Mouse (Mus musculus) liver, postnatal 0 days (tissue): ENCODE measurements around the gene Slc24a2.

Experiments
- CTCF ChIP-seq: sonication (generic); IDR thresholded peaks from 2 replicates; pipeline ENCODE4 v1.5.1; 2016; ENCODE audit warnings: antibody characterized with exemption, low read depth
- EP300 ChIP-seq: IDR thresholded peaks from 2 replicates; pipeline ENCODE4 v1.6.1; 2016; ENCODE audit warnings: antibody characterized with exemption, low read depth, mild to moderate bottlenecking

DNA sequence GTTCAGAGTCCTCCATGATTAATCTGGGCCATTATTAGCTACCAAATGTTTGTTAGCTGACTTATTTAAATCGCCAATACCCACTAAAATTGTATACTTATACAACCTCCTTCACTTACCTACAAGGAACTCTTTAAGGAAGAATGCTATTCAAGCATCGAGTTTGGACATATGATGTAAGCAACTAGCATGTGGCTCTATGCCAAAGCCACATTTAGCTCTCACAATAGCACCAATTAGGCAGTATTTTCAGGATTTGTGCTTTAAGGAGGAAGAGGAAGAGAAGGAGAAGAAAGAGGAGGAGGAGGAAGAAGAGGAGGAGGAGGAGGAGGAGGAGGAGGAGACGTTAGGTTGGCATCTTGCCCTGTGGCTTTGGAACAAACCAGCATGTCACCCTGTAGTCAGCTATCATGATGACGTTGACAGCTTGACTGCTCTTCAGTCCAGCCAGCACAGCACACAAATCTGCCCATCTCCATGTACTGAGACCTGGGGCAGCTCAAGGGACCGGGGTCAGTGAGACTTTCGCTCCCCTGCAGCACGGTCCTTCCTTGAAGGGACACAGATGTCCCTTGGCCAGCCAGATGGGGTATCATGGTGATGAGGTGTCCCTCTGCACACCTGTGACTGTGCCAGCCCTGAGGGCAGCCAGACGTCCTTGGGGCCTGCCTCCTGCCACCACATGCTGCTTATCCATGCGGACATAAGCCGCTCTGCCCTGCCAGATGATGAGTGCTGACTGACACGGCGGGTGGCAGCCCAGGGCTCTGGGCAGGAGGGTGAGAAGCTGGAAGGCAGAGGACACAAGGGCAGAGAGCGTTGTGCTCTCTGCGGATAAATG, 203.7 kb downstream of the Slc24a2 start:
- TF ChIP-seq EP300 (no peak), CTCF (no peak)
